Mouse (Mus musculus): ENCODE data around the gene Gm21188.
"Not testable (repeated sequence)": the region's sequence is repeated elsewhere in the genome, so short reads cannot be mapped to it uniquely, and the experiment has no call there.

DNA sequence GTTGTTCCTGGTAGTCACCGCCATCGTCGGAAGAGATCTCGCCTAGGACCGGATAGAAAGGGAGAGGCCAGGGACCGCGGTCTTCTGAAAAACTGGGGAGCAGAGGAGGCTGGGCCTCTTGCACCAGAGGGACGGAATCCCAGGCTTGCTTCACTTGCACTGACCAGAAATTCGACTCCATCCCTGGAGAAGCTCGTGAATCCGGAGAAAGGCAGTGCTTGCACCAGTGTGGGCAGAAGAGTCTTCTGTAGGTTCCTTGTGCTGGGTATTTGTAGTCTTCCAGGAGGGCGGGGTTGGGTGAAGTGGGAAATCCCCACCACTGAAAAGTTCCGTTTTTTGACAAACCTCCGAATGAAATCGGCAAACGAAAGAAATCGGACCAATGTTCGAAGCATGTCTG is 16.8 kb downstream of the Gm21188 start:
- not testable (repeated sequence) for TF ChIP-seq POLR2A (IDR thresholded peaks at IDR 0.05; ENCODE audit: control insufficient read depth, low read depth, low read length); CTCF (IDR thresholded peaks at IDR 0.05; ENCODE audit: control insufficient read depth, insufficient read depth, insufficient replicate concordance, low read depth, low read length)

Data from testis, adult 2 months (tissue).